Mouse (Mus musculus) liver, embryonic 14.5 days (tissue): ENCODE data around the gene Picalm. TPM values are rescaled to one million over a fixed set of nuclear protein-coding genes. Genes with fewer than 3 reads are reported as not detected.

ENCODE experiments used
- ATAC-seq: fragments of 200-750 bp; cut with Nextera tagmentation; 2 replicates; pipeline ENCODE4 v1.8.0; 2017; ENCODE audit warnings: moderate number of reproducible peaks, mild to moderate bottlenecking, moderate library complexity; ENCODE audit not compliant: insufficient read depth
- DNase-seq, 3 experiments: peaks; one replicate each; pipeline ENCODE4 v3.0.0-alpha.2; 2012 to 2013; ENCODE audit warnings: low read depth in 3 of 3, low spot score in 3 of 3
- H3K27ac ChIP-seq: fragments of 300-500 bp; sonication (generic); 2 replicates; pipeline ENCODE4 v1.5.1; 2014; ENCODE audit warnings: moderate library complexity, mild to moderate bottlenecking, control low read depth, inconsistent platforms
- H3K27me3 ChIP-seq: fragments of 300-500 bp; sonication (generic); 2 replicates; pipeline ENCODE4 v1.6.1; 2014; ENCODE audit warnings: mild to moderate bottlenecking, low read length, moderate library complexity; ENCODE audit not compliant: control insufficient read depth, insufficient read depth
- H3K36me3 ChIP-seq: fragments of 300-500 bp; sonication (generic); replicated peaks from 2 replicates; pipeline ENCODE4 v1.6.1; 2014; ENCODE audit warnings: low read depth; ENCODE audit not compliant: control insufficient read depth, insufficient read depth
- H3K4me1 ChIP-seq, 2 experiments: fragments of 200-500 bp in 1 of 2; fragments of 300-500 bp in 1 of 2; sonication (generic) in 1 of 2; replicated peaks; 2 replicates each; pipeline ENCODE4 v1.6.1; 2012 to 2014; ENCODE audit warnings: antibody characterized with exemption in 1 of 2, inconsistent platforms in 1 of 2, low read length in 1 of 2; ENCODE audit not compliant: control insufficient read depth in 2 of 2, insufficient read depth in 2 of 2
- H3K4me2 ChIP-seq: fragments of 300-500 bp; sonication (generic); 2 replicates; pipeline ENCODE4 v1.6.1; 2014; ENCODE audit warnings: low read depth, mild to moderate bottlenecking, control low read depth, moderate library complexity
- H3K4me3 ChIP-seq, 2 experiments: fragments of 200-500 bp in 1 of 2; fragments of 300-500 bp in 1 of 2; sonication (generic) in 1 of 2; 2 replicates each; pipeline ENCODE4 v1.5.1; 2012 to 2014; ENCODE audit warnings: low read depth in 2 of 2, low read length in 2 of 2, mild to moderate bottlenecking in 2 of 2, control low read depth in 1 of 2, inconsistent platforms in 1 of 2, moderate library complexity in 1 of 2; ENCODE audit not compliant: insufficient read depth in 1 of 2
- H3K9ac ChIP-seq: fragments of 300-500 bp; sonication (generic); replicated peaks from 2 replicates; pipeline ENCODE4 v1.6.1; 2014; ENCODE audit warnings: mild to moderate bottlenecking, control low read depth, moderate library complexity
- H3K9me3 ChIP-seq: fragments of 300-500 bp; sonication (generic); 2 replicates; pipeline ENCODE4 v1.6.1; 2016; ENCODE audit warnings: low read length, mixed read lengths; ENCODE audit not compliant: control insufficient read depth
- CTCF ChIP-seq: IDR thresholded peaks from 2 replicates; pipeline ENCODE4 v1.5.1; 2016; ENCODE audit warnings: antibody characterized with exemption, low read depth, control low read depth
- EP300 ChIP-seq: IDR thresholded peaks from 2 replicates; pipeline ENCODE4 v1.6.1; 2016; ENCODE audit warnings: antibody characterized with exemption, low read depth
- WGBS: fragments of 180-500 bp; shearing (Covaris S2); extraction: QIAGEN DNeasy Blood & Tissue Kit; methylation state at CpG from one replicate; pipeline ENCODE4 v1.1.7; 2014; ENCODE audit not compliant: insufficient replicate concordance; 5-methylcytosine and 5-hydroxymethylcytosine counted together
- polyA plus RNA-seq, 2 experiments: library from polyadenylated mRNA; depleted of rRNA in 1 of 2; stranded (reverse) in 1 of 2; unstranded in 1 of 2; fragments of >200 nt; fragmentation: Nextera tagmentation in 1 of 2; extraction: Ambion mirVana in 1 of 2; gene quantifications; 2 replicates each; pipeline versions ENCODE4 v1.2.1 to v1.2.3; 2012 to 2014

The Picalm gene
- polyA plus RNA-seq, 2 experiments: 61.5 to 138 TPM

DNA sequence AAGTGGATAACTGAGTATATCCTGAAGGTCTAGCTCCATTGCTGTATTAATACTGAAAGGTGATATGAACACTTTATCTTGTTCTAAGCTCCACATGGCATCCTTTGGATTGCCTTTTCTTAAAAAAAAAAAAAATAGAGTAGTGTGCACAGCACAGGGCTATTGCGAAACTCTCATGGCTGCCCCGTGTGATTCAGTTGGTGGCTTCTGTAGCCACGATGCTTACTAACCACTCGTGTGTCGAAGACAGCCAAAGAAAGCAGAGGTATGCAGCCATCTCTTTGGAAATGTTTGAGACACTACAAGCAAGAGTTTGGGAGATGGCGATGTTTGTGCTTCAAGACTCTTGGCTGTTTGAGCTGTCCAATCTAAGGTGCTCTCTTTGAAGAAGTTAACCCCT is 113.1 kb downstream of the Picalm start:
- ATAC-seq: no peak
- Histone ChIP-seq H3K27me3 (no peaks in the 10 kb centered on the region), H3K4me2 (no peak overlapping the region), H3K9me3 (no peaks in the 10 kb centered on the region), H3K4me1 (peaks cover 0 to 7% of the 10 kb centered on the region in 2 experiments; a peak in 2 of 4 replicates), H3K4me3 (no peak overlapping the region), H3K36me3 (no peaks in the 10 kb centered on the region), H3K27ac (no peak overlapping the region), H3K9ac (no peak overlapping the region)
- 32% methylated on average over 6 of the region's 6 CpGs for WGBS
- DNase-seq: no peak
- no peak for TF ChIP-seq CTCF
- no peak for TF ChIP-seq EP300

DNA sequence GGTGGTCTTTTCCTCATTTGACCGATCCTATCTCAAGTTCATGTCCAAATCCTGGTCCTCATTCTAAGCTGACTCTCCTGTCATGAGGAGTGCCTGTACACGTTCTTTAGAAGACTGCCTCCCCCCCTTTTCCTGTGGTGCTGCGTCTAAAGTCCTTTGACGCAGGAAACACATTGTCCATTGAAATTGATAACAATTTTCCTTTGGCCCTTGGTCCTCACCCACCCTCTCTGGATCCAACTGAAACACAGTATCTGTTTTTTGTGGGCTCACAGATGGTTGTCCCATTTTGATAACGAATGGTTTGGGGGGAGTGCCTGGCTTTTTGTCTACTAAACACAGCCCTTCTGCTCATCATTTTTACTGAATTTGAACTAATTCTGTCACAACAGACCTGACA is 113.6 kb downstream of the Picalm start:
- no peaks in the 10 kb centered on the region for H3K36me3 ChIP-seq
- no peak overlapping the region for H3K9ac ChIP-seq
- ATAC-seq (peak; percentile 58; the same call in 1 of the 2 replicates), DNase-seq (peak in 1 of 3 experiments; percentile 15)
- peaks cover 0 to 7% of the 10 kb centered on the region in 2 experiments; a peak in 2 of 4 replicates for H3K4me1 ChIP-seq
- no peak overlapping the region for H3K4me2 ChIP-seq
- no peaks in the 10 kb centered on the region for H3K27me3 ChIP-seq
- 17% methylated on average over 5 of the region's 5 CpGs for WGBS
- H3K4me3 ChIP-seq: no peak overlapping the region
- no peak overlapping the region for H3K27ac ChIP-seq
- TF ChIP-seq EP300 (peak; percentile 45), CTCF (no peak)
- H3K9me3 ChIP-seq: no peaks in the 10 kb centered on the region

DNA sequence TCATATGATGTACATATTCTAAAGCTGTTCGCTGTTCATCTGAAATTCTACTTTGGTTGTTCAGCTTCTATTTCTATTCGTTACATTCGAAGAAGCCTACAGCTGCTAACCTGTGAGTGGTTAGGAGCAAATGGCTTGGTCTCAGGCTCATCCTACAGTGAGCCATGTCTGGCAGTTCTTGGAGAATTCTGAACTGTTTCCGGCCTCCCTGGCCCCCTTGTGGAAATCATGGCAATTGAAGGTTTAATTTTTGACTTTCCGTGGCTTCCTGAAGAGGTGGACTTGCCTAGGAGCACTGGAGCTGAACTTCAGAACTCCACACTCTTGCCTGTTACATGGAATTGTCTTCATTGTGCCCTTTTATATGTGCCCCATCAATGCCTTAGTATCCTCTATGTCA is 122.9 kb downstream of the Picalm start:
- H3K9ac ChIP-seq: no peak overlapping the region
- no peak overlapping the region for H3K4me3 ChIP-seq
- H3K36me3 ChIP-seq: no peaks in the 10 kb centered on the region
- no peak overlapping the region for H3K4me2 ChIP-seq
- no peaks in the 10 kb centered on the region for H3K27me3 ChIP-seq
- no peaks in the 10 kb centered on the region for H3K9me3 ChIP-seq
- peak; percentile 38 for TF ChIP-seq CTCF
- no peak for TF ChIP-seq EP300
- H3K27ac ChIP-seq: no peak overlapping the region
- WGBS: 57% methylated on average over 5 of the region's 5 CpGs
- no peak for DNase-seq
- ATAC-seq: no peak
- peaks cover 0 to 9% of the 10 kb centered on the region in 2 experiments; a peak in 2 of 4 replicates for H3K4me1 ChIP-seq

DNA sequence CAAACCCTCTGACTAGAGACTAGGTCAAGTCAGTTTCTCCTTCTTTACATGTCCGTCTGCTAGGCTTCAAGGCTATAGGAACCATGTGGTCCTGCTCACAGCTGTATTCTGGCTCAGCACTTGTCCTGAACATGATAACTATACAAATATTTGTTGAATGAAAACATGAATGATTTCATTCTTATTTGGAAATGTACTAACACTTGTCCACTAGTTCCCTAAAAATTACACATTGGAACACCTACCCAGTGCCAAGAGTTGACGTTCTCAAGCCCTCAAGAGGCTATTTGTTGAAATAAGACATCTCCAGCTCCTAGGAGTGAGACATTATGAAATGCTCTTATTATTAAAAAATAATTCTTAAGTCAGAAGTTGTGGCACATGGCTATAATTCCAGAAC is 128.7 kb downstream of the Picalm start:
- 0 out of 4 replicates have a peak, but pooled peaks cover 0 to 5% of the 10 kb centered on the region in 2 experiments for H3K4me1 ChIP-seq
- 79% methylated on average over 2 of the region's 2 CpGs for WGBS
- H3K27me3 ChIP-seq: no peaks in the 10 kb centered on the region
- ATAC-seq (no peak), DNase-seq (no peak)
- no peak overlapping the region for H3K27ac ChIP-seq
- H3K9me3 ChIP-seq: no peaks in the 10 kb centered on the region
- no peak overlapping the region for H3K4me2 ChIP-seq
- TF ChIP-seq CTCF (no peak), EP300 (no peak)
- H3K4me3 ChIP-seq: no peak overlapping the region
- H3K9ac ChIP-seq: no peak overlapping the region
- H3K36me3 ChIP-seq: no peaks in the 10 kb centered on the region

DNA sequence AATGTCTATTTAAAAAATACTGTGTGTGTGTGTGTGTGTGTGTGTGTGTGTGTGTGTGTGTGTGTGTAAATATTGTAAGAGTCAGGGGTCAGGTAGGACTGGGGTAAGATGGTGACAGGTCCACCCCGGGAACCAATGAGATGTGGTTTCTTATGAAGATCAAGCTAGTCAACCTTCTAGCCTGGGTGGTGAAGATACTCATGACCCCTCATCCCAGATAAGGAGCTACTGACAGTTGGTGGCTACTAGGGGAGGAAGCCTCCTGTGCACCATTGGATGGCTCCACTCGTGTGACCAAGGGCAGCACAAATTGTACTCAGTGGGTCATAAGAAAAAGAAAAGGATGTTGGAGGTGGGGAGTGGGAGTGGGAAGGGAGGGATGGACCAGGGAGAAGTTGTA is 129.9 kb downstream of the Picalm start:
- Histone ChIP-seq H3K27me3 (no peaks in the 10 kb centered on the region), H3K4me1 (0 out of 4 replicates have a peak, but pooled peaks cover 0 to 2% of the 10 kb centered on the region in 2 experiments), H3K9ac (no peak overlapping the region), H3K9me3 (no peaks in the 10 kb centered on the region), H3K36me3 (no peaks in the 10 kb centered on the region), H3K4me2 (no peak overlapping the region), H3K27ac (no peak overlapping the region), H3K4me3 (no peak overlapping the region)
- DNase-seq: no peak
- peak; percentile 53; the same call in 1 of the 2 replicates for ATAC-seq
- WGBS: 19% methylated on average over 2 of the region's 2 CpGs
- no peak for TF ChIP-seq CTCF
- 0 out of 2 replicates have a peak, but pooled peaks have one; percentile 21 for TF ChIP-seq EP300
